Mouse (Mus musculus) heart, postnatal 0 days (tissue): ENCODE data around the gene Zmym4.

ENCODE experiments used
- CTCF ChIP-seq: IDR thresholded peaks from 2 replicates; pipeline ENCODE4 v1.5.1; 2016; ENCODE audit warnings: antibody characterized with exemption, control low read depth, low read depth
- EP300 ChIP-seq: IDR thresholded peaks from 2 replicates; pipeline ENCODE4 v1.6.1; 2016; ENCODE audit warnings: antibody characterized with exemption, low read depth

DNA sequence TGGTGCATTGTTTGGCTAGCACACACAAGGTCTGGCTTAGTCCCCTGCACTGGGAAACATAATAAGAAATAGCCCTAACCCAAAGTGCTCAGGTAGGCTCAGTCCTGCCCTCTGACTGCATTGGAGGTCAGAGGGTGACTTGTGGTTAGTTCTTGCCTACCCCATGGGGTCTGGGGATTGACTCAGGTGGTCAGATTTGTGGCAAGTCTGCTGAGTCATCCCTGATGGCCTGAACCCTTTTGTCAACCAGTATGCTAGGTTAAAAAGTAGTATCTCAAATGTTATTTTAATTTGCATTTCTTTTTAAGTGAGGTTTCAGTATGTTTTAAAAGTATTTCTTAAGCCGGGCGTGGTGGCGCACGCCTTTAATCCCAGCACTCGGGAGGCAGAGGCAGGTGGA, 136.8 kb downstream of the Zmym4 start:
- TF ChIP-seq CTCF (no peak), EP300 (no peak)
